10 mouse cellular contexts compared by ENCODE assay signal in the genomic region with DNA sequence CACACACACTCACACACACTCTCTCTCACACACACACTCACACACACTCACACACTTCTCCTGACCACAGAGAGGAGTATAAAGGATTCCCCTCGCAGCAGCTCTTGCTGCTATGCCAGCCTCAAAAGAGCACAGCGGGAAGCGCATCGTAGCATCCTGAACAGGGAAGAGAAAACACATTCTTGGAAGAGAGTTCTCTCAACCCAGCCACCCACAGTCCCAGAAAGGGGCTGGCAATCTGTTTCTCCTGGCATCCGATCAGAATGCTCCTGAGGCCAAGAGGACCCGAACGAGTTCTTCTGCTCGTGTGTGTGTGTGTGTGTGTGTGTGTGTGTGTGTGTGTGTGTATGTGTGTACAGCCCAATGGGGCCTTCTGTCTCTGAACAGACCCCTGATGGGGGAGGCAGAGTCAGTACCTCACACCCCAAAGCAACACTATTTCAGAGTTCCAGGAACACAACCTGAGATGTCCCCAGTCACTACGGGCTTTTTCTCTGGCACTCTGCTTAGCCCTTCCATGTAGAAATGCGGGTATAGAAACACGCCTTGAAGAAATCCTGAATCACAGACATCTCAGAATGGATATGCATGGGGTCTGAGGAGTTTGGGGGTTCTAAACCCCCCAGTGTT.
DNase-seq lines count a peak whose midpoint lies in the region; TF ChIP-seq lines count a peak whose summit lies in the region.
"Had no signal": no experiment of that assay in that cellular context is flagged by ENCODE, and none has a peak within 500 bp of the region (broad histone marks: within the 10 kb centered on the region; RNA-seq: fewer than 3 reads in every experiment).

No protein-coding gene starts in this region.

- H3K4me3 ChIP-seq in left cerebral cortex, adult 2 months: no peak overlapping the region
- no peak overlapping the region for H3K4me3 ChIP-seq in hindbrain, embryonic 10.5 days

- H3K27me3 ChIP-seq in hindbrain, embryonic 10.5 days (ENCODE audit: insufficient read depth, poor library complexity, severe bottlenecking): no peaks in the 10 kb centered on the region

- DNase-seq in lung, postnatal 10 days: peak; percentile 24
- no peak for DNase-seq in lung, postnatal 14 days
- peak; percentile 28 to 39 for DNase-seq in frontal cortex, postnatal 14 days (ENCODE audit: low spot score in 2 of 2)
- DNase-seq in left cerebral cortex, adult 2 months (ENCODE audit: extremely low spot score in 1 of 2, low spot score in 2 of 2): peak; percentile 17 to 64
- DNase-seq in telencephalon, adult 2 months (ENCODE audit: low read depth, low spot score): peak; percentile 53
- DNase-seq in gastrocnemius, adult 8-10 months (ENCODE audit: low spot score in 2 of 2): no peak
- no peak for DNase-seq in hindbrain, embryonic 10.5 days (ENCODE audit: low spot score)
- DNase-seq in spleen, postnatal 36 days (ENCODE audit: low spot score in 2 of 2): no peak
- DNase-seq: heart, adult 18-20 months; kidney, postnatal 10 days had no signal

- WGBS in hindbrain, embryonic 10.5 days: 69% methylated on average over 11 of the region's 11 CpGs

- peaks cover 3% of the 10 kb centered on the region; the same call in 1 of the 2 replicates for H3K9me3 ChIP-seq in hindbrain, embryonic 10.5 days

- no peaks in the 10 kb centered on the region for H3K36me3 ChIP-seq in hindbrain, embryonic 10.5 days

- H3K4me1 ChIP-seq in hindbrain, embryonic 10.5 days (replicated peaks): peaks cover 10% of the 10 kb centered on the region; the same call in 1 of the 2 replicates

- no peak for TF ChIP-seq CTCF in left cerebral cortex, adult 2 months (IDR thresholded peaks at IDR 0.05)

- intact Hi-C loops in left cerebral cortex, adult 2 months (cut with DNase I): loop anchor here (1.0 to 2.0 kb wide), 2 partner anchors 37 to 213 kb away; no protein-coding TSS in a partner anchor

- H3K27ac ChIP-seq in left cerebral cortex, adult 2 months: no peak overlapping the region
- no peak overlapping the region for H3K27ac ChIP-seq in hindbrain, embryonic 10.5 days

Comparison
In these comparisons a context has a peak if more than half of its experiments do, and no peak if none do; other contexts are left out.
1. DNase-seq: peak in lung, postnatal 10 days (single experiment), frontal cortex, postnatal 14 days (2 of 2), left cerebral cortex, adult 2 months (2 of 2) and telencephalon, adult 2 months (single experiment); none in lung, postnatal 14 days (single experiment), gastrocnemius, adult 8-10 months (0 of 2), hindbrain, embryonic 10.5 days (single experiment) and spleen, postnatal 36 days (0 of 2).